Mouse (Mus musculus): Measurements from ENCODE around the gene Plekha7. TPM values are rescaled to one million over a fixed set of nuclear protein-coding genes. Genes with fewer than 3 reads are reported as not detected.

The Plekha7 gene
- polyA plus RNA-seq, 1 experiment from 2014 or later: 10.4 TPM

DNA sequence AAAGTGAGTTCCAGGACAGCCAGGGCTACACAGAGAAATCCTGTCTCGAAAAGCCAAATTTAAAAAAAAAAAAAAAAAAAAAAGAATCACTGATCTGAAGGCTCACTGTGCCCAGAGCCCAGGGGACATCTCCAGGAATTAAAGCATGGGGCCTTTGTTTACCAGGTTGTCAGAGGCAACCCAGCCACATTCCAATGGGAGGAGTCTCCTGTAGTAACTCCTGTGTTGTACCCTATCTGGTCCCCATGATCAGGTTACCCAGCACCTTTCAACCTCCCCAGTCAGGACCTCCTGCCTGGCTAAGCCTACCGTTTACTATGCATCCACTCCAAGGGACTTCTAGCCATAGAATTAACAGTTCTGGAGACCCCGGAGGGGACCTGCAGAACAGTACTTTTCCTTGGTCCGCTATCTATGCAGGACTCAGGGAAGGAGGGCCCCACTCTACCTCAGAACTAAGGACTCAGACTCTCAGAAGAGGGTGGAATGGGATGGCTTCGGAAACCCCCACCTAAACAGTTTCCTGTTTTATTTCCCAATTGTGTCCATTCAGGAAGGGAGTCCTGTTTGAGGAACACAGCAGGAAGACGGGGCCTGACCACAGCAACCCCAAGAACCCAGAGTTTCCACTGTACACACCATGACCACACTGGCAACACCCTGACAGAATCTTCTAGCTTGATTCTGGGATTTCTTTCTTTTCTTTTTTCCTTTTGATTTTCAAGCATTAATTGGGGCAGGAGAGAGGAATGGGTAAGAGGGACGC, 101.2 kb downstream of the Plekha7 start:
- no peak for ATAC-seq (ENCODE audit: low FRiP score)

DNA sequence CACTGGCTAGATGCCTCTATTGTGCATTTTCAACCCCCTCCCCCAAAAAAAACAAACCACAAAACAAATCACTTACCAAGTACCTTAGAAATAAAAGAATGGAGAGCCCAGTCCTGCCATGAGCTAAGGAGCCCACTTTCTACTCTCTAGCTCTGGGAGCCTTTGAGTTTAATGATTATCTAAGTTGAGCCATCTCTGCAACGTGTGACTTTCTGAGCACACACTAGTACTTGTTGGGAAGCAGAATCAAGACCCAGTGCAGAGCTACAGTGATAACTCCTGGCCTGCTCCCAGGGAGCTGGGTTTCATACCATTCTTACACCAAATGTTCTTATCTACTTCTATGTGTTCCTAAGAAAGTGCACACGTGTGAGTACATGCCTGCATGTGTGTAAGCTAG, 102.7 kb downstream of the Plekha7 start:
- H3K9me3 ChIP-seq (ENCODE audit: control insufficient read depth, low read length): no peaks in the 10 kb centered on the region

More for the DNA sequence above, 101.2 kb downstream of the Plekha7 start:
- Histone ChIP-seq H3K9me3 (ENCODE audit: control insufficient read depth, low read length) (no peaks in the 10 kb centered on the region), H3K4me3 (ENCODE audit: low read depth, low read length) (no peak overlapping the region), H3K4me2 (no peak overlapping the region), H3K4me1 (ENCODE audit: control insufficient read depth, insufficient read depth, low read length) (peaks cover 22% of the 10 kb centered on the region), H3K9ac (ENCODE audit: low read length) (no peak overlapping the region), H3K27me3 (ENCODE audit: control insufficient read depth, insufficient read depth, low read length) (no peaks in the 10 kb centered on the region), H3K27ac (ENCODE audit: low read depth, low read length) (no peak overlapping the region), H3K36me3 (ENCODE audit: control insufficient read depth, insufficient read depth, low read length) (no peaks in the 10 kb centered on the region)
- no peak for DNase-seq (ENCODE audit: low spot score, missing footprints)
- 64% methylated on average over 7 of the region's 7 CpGs for WGBS

GRCm38 (mm10) chr7:116202033-116202681, 106.0 kb downstream of the Plekha7 start:
- no peak overlapping the region for H3K27ac ChIP-seq (ENCODE audit: low read depth, low read length)
- no peak for DNase-seq (ENCODE audit: low spot score, missing footprints)
- WGBS: 86% methylated on average over 10 of the region's 10 CpGs

More for the DNA sequence above, 102.7 kb downstream of the Plekha7 start:
- H3K4me3 ChIP-seq (ENCODE audit: low read depth, low read length): no peak overlapping the region
- H3K36me3 ChIP-seq (ENCODE audit: control insufficient read depth, insufficient read depth, low read length): no peaks in the 10 kb centered on the region
- WGBS: 83% methylated on average over 2 of the region's 2 CpGs
- peaks cover 8% of the 10 kb centered on the region for H3K4me1 ChIP-seq (ENCODE audit: control insufficient read depth, insufficient read depth, low read length)
- H3K27ac ChIP-seq (ENCODE audit: low read depth, low read length): no peak overlapping the region
- no peak for DNase-seq (ENCODE audit: low spot score, missing footprints)
- no peaks in the 10 kb centered on the region for H3K27me3 ChIP-seq (ENCODE audit: control insufficient read depth, insufficient read depth, low read length)
- ATAC-seq (ENCODE audit: low FRiP score): no peak
- no peak overlapping the region for H3K9ac ChIP-seq (ENCODE audit: low read length)
- H3K4me2 ChIP-seq: no peak overlapping the region

GRCm38 (mm10) chr7:116200951-116201351, 107.2 kb downstream of the Plekha7 start:
- Histone ChIP-seq H3K27me3 (ENCODE audit: control insufficient read depth, insufficient read depth, low read length) (no peaks in the 10 kb centered on the region), H3K9me3 (ENCODE audit: control insufficient read depth, low read length) (no peaks in the 10 kb centered on the region), H3K4me1 (ENCODE audit: control insufficient read depth, insufficient read depth, low read length) (peaks cover 4% of the 10 kb centered on the region; the same call in 1 of the 2 replicates), H3K36me3 (ENCODE audit: control insufficient read depth, insufficient read depth, low read length) (no peaks in the 10 kb centered on the region), H3K4me3 (ENCODE audit: low read depth, low read length) (no peak overlapping the region), H3K9ac (ENCODE audit: low read length) (no peak overlapping the region), H3K4me2 (no peak overlapping the region), H3K27ac (ENCODE audit: low read depth, low read length) (no peak overlapping the region)
- DNase-seq (ENCODE audit: low spot score, missing footprints): no peak
- 87% methylated on average over 1 of the region's 1 CpGs for WGBS
- ATAC-seq (ENCODE audit: low FRiP score): no peak

More at GRCm38 (mm10) chr7:116202033-116202681, 106.0 kb downstream of the Plekha7 start:
- H3K4me1 ChIP-seq (ENCODE audit: control insufficient read depth, insufficient read depth, low read length): peaks cover 2% of the 10 kb centered on the region; the same call in 1 of the 2 replicates
- no peaks in the 10 kb centered on the region for H3K27me3 ChIP-seq (ENCODE audit: control insufficient read depth, insufficient read depth, low read length)
- H3K36me3 ChIP-seq (ENCODE audit: control insufficient read depth, insufficient read depth, low read length): no peaks in the 10 kb centered on the region
- ATAC-seq (ENCODE audit: low FRiP score): no peak
- no peak overlapping the region for H3K4me3 ChIP-seq (ENCODE audit: low read depth, low read length)
- H3K9me3 ChIP-seq (ENCODE audit: control insufficient read depth, low read length): no peaks in the 10 kb centered on the region
- no peak overlapping the region for H3K4me2 ChIP-seq
- H3K9ac ChIP-seq (ENCODE audit: low read length): no peak overlapping the region

- no peak overlapping the region for H3K9ac ChIP-seq (ENCODE audit: low read length)
- no peaks in the 10 kb centered on the region for H3K9me3 ChIP-seq (ENCODE audit: control insufficient read depth, low read length)
- H3K4me3 ChIP-seq (ENCODE audit: low read depth, low read length): no peak overlapping the region
- no peak for DNase-seq (ENCODE audit: low spot score, missing footprints)
- H3K36me3 ChIP-seq (ENCODE audit: control insufficient read depth, insufficient read depth, low read length): no peaks in the 10 kb centered on the region
- H3K4me1 ChIP-seq (ENCODE audit: control insufficient read depth, insufficient read depth, low read length): peaks cover 4% of the 10 kb centered on the region; the same call in 1 of the 2 replicates
- no peaks in the 10 kb centered on the region for H3K27me3 ChIP-seq (ENCODE audit: control insufficient read depth, insufficient read depth, low read length)
- 92% methylated on average over 2 of the region's 2 CpGs for WGBS
- ATAC-seq (ENCODE audit: low FRiP score): no peak
- no peak overlapping the region for H3K27ac ChIP-seq (ENCODE audit: low read depth, low read length)
- no peak overlapping the region for H3K4me2 ChIP-seq
Observed at GRCm38 (mm10) chr7:116200544-116200943, 107.6 kb downstream of the Plekha7 start.

GRCm38 (mm10) chr7:116198902-116199301, 109.3 kb downstream of the Plekha7 start:
- no peaks in the 10 kb centered on the region for H3K27me3 ChIP-seq (ENCODE audit: control insufficient read depth, insufficient read depth, low read length)
- H3K4me3 ChIP-seq (ENCODE audit: low read depth, low read length): no peak overlapping the region
- WGBS: 58% methylated on average over 2 of the region's 2 CpGs
- DNase-seq (ENCODE audit: low spot score, missing footprints): no peak
- no peaks in the 10 kb centered on the region for H3K9me3 ChIP-seq (ENCODE audit: control insufficient read depth, low read length)
- no peak overlapping the region for H3K4me2 ChIP-seq
- ATAC-seq (ENCODE audit: low FRiP score): no peak
- no peak overlapping the region for H3K9ac ChIP-seq (ENCODE audit: low read length)
- H3K4me1 ChIP-seq (ENCODE audit: control insufficient read depth, insufficient read depth, low read length): peaks cover 4% of the 10 kb centered on the region; the same call in 1 of the 2 replicates
- no peaks in the 10 kb centered on the region for H3K36me3 ChIP-seq (ENCODE audit: control insufficient read depth, insufficient read depth, low read length)
- H3K27ac ChIP-seq (ENCODE audit: low read depth, low read length): no peak overlapping the region

GRCm38 (mm10) chr7:116198407-116198806, 109.8 kb downstream of the Plekha7 start:
- Histone ChIP-seq H3K4me2 (no peak overlapping the region), H3K9me3 (ENCODE audit: control insufficient read depth, low read length) (no peaks in the 10 kb centered on the region), H3K9ac (ENCODE audit: low read length) (no peak overlapping the region), H3K27me3 (ENCODE audit: control insufficient read depth, insufficient read depth, low read length) (no peaks in the 10 kb centered on the region), H3K36me3 (ENCODE audit: control insufficient read depth, insufficient read depth, low read length) (no peaks in the 10 kb centered on the region), H3K4me1 (ENCODE audit: control insufficient read depth, insufficient read depth, low read length) (peaks cover 4% of the 10 kb centered on the region; the same call in 1 of the 2 replicates), H3K27ac (ENCODE audit: low read depth, low read length) (no peak overlapping the region), H3K4me3 (ENCODE audit: low read depth, low read length) (no peak overlapping the region)
- no peak for DNase-seq (ENCODE audit: low spot score, missing footprints)
- WGBS: 27% methylated on average over 7 of the region's 7 CpGs
- ATAC-seq (ENCODE audit: low FRiP score): no peak

DNA sequence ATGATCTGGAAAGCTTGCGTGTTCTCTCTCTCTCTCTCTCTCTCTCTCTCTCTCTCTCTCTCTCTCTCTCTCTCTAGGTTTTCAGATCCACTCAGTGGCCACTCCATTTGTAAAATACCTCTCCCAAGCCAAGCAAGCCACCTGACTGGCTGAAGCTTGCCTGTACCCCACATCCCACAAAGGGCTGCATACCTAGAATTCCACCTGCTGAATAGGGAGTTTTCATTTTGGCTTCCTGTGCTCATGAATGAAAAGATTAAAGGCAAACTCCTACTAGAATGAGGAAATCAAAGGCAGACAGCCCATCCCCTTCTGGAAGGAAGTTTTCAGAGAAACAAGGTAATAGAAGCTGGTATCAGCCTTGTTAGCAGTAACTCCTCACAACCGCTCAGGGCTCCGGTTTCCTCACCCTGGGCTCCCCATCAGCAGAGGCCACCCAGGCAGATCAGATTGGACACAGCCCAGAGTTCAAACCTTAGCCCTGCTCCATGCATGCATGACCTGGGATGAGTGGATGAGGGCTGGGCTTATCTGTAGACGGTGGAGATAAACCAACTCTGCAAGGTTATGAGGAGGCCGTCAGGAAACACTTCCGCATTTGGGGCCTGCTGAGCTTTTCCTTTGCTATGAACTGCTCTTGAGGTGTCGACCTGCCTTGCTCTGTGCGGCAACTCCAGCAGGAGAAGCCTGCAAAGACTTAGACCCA, 111.0 kb downstream of the Plekha7 start:
- Histone ChIP-seq H3K36me3 (ENCODE audit: control insufficient read depth, insufficient read depth, low read length) (no peaks in the 10 kb centered on the region), H3K9ac (ENCODE audit: low read length) (no peak overlapping the region), H3K27ac (ENCODE audit: low read depth, low read length) (no peak overlapping the region), H3K27me3 (ENCODE audit: control insufficient read depth, insufficient read depth, low read length) (no peaks in the 10 kb centered on the region), H3K4me3 (ENCODE audit: low read depth, low read length) (no peak overlapping the region), H3K9me3 (ENCODE audit: control insufficient read depth, low read length) (no peaks in the 10 kb centered on the region), H3K4me1 (ENCODE audit: control insufficient read depth, insufficient read depth, low read length) (peaks cover 4% of the 10 kb centered on the region; the same call in 1 of the 2 replicates), H3K4me2 (no peak overlapping the region)
- 71% methylated on average over 8 of the region's 8 CpGs for WGBS
- no peak for DNase-seq (ENCODE audit: low spot score, missing footprints)
- ATAC-seq (ENCODE audit: low FRiP score): no peak

DNA sequence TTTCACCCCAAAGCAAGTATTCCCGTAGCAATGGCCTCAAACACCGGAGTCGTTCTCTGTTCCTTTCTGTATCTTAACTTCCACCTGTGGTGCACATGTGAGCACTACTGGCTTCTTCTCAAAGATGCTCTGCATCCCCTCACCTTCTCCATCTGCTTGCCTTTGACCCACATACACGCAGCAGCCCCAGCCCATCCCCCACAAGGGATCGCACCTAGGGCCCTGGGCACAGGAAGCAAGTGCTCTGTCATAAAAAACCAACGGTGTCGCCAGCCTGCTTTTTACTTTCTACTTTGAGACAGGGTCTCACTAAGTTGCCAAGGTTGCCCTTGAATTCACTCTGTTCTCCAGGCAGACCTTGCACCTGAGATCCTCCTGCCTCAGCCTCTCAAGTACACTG, 113.2 kb downstream of the Plekha7 start:
- 90% methylated on average over 7 of the region's 7 CpGs for WGBS
- Histone ChIP-seq H3K4me1 (ENCODE audit: control insufficient read depth, insufficient read depth, low read length) (peaks cover 16% of the 10 kb centered on the region), H3K27me3 (ENCODE audit: control insufficient read depth, insufficient read depth, low read length) (no peaks in the 10 kb centered on the region), H3K4me2 (no peak overlapping the region), H3K27ac (ENCODE audit: low read depth, low read length) (no peak overlapping the region), H3K36me3 (ENCODE audit: control insufficient read depth, insufficient read depth, low read length) (no peaks in the 10 kb centered on the region), H3K9ac (ENCODE audit: low read length) (no peak overlapping the region), H3K4me3 (ENCODE audit: low read depth, low read length) (no peak overlapping the region), H3K9me3 (ENCODE audit: control insufficient read depth, low read length) (no peaks in the 10 kb centered on the region)
- ATAC-seq (ENCODE audit: low FRiP score): no peak
- DNase-seq (ENCODE audit: low spot score, missing footprints): no peak
